Mouse (Mus musculus): ENCODE measurements around the gene Rhd. TPM values are rescaled to one million over a fixed set of nuclear protein-coding genes. Genes with fewer than 3 reads are reported as not detected.

Rhd gene
- polyA plus RNA-seq, 2 experiments = 260 to 576 TPM

GRCm38 (mm10) chr4:134855371-134855770, 9.0 kb upstream of the Rhd start:
- H3K9me3 ChIP-seq (ENCODE audit: control insufficient read depth, low read length) = no peaks in the 10 kb centered on the region
- H3K4me3 ChIP-seq (ENCODE audit: insufficient read depth in 1 of 2, low read depth in 2 of 2, low read length in 2 of 2) = no peak overlapping the region
- H3K36me3 ChIP-seq (replicated peaks; ENCODE audit: control insufficient read depth, insufficient read depth, low read depth) = no peaks in the 10 kb centered on the region
- H3K9ac ChIP-seq (replicated peaks) = no peak overlapping the region
- peaks cover 11 to 27% of the 10 kb centered on the region in 2 experiments for H3K4me1 ChIP-seq (replicated peaks; ENCODE audit: control insufficient read depth in 2 of 2, insufficient read depth in 2 of 2, low read length in 1 of 2)
- ATAC-seq (ENCODE audit: insufficient read depth) (no peak), DNase-seq (ENCODE audit: low read depth in 3 of 3, low spot score in 3 of 3) (no peak)
- H3K27ac ChIP-seq = no peak overlapping the region
- 64% methylated on average over 3 of the region's 3 CpGs for WGBS (ENCODE audit: insufficient replicate concordance)
- TF ChIP-seq CTCF (IDR thresholded peaks at IDR 0.05; ENCODE audit: low read depth) (no peak), EP300 (IDR thresholded peaks at IDR 0.05; ENCODE audit: low read depth) (no peak)
- H3K27me3 ChIP-seq (ENCODE audit: control insufficient read depth, insufficient read depth, low read length) = no peaks in the 10 kb centered on the region; the same call in 1 of the 2 replicates
- no peak overlapping the region for H3K4me2 ChIP-seq (ENCODE audit: low read depth)

DNA sequence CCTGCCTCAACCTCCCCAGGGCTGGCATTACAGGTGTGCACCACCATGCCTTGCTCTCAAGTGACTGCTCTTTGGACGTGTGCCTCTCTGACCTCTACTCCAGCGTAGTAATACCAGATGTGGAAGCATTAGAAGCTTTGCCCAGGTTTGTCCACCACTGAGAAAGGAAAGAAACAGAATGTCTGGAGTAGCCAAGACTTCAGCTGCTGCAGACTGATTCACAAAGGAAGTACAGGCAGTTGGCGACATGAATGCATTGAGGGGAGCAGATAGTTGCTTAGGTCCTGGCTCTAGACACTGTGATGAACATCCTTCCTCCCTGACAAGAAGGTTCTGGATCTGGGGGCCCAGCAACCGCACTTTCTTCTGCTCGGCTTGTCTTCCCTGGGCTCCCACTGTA, 8.3 kb upstream of the Rhd start:
- H3K9ac ChIP-seq (replicated peaks) = peak overlapping the region; percentile 9; the same call in 1 of the 2 replicates
- TF ChIP-seq CTCF (IDR thresholded peaks at IDR 0.05; ENCODE audit: low read depth) = no peak
- no peak for TF ChIP-seq EP300 (IDR thresholded peaks at IDR 0.05; ENCODE audit: low read depth)

GRCm38 (mm10) chr4:134856501-134856900, 7.8 kb upstream of the Rhd start:
- no peak for DNase-seq (ENCODE audit: low read depth in 3 of 3, low spot score in 3 of 3)
- no peak for TF ChIP-seq CTCF (IDR thresholded peaks at IDR 0.05; ENCODE audit: low read depth)
- TF ChIP-seq EP300 (IDR thresholded peaks at IDR 0.05; ENCODE audit: low read depth) = no peak
- no peak overlapping the region for H3K4me3 ChIP-seq (ENCODE audit: insufficient read depth in 1 of 2, low read depth in 2 of 2, low read length in 2 of 2)
- ATAC-seq (ENCODE audit: insufficient read depth) = no peak
- H3K4me2 ChIP-seq (ENCODE audit: low read depth) = no peak overlapping the region
- WGBS (ENCODE audit: insufficient replicate concordance) = 49% methylated on average over 5 of the region's 5 CpGs
- H3K36me3 ChIP-seq (replicated peaks; ENCODE audit: control insufficient read depth, insufficient read depth, low read depth) = no peaks in the 10 kb centered on the region
- no peaks in the 10 kb centered on the region for H3K9me3 ChIP-seq (ENCODE audit: control insufficient read depth, low read length)
- H3K27ac ChIP-seq = no peak overlapping the region
- no peaks in the 10 kb centered on the region; the same call in 1 of the 2 replicates for H3K27me3 ChIP-seq (ENCODE audit: control insufficient read depth, insufficient read depth, low read length)
- H3K9ac ChIP-seq (replicated peaks) = no peak overlapping the region
- H3K4me1 ChIP-seq (replicated peaks; ENCODE audit: control insufficient read depth in 2 of 2, insufficient read depth in 2 of 2, low read length in 1 of 2) = peaks cover 11 to 26% of the 10 kb centered on the region in 2 experiments

More for the DNA sequence above, 8.3 kb upstream of the Rhd start:
- Histone ChIP-seq H3K4me1 (replicated peaks; ENCODE audit: control insufficient read depth in 2 of 2, insufficient read depth in 2 of 2, low read length in 1 of 2) (peaks cover 11 to 26% of the 10 kb centered on the region in 2 experiments), H3K4me2 (ENCODE audit: low read depth) (no peak overlapping the region), H3K4me3 (ENCODE audit: insufficient read depth in 1 of 2, low read depth in 2 of 2, low read length in 2 of 2) (no peak overlapping the region), H3K36me3 (replicated peaks; ENCODE audit: control insufficient read depth, insufficient read depth, low read depth) (no peaks in the 10 kb centered on the region), H3K27me3 (ENCODE audit: control insufficient read depth, insufficient read depth, low read length) (no peaks in the 10 kb centered on the region; the same call in 1 of the 2 replicates), H3K9me3 (ENCODE audit: control insufficient read depth, low read length) (no peaks in the 10 kb centered on the region), H3K27ac (no peak overlapping the region)
- ATAC-seq (ENCODE audit: insufficient read depth) = no peak
- DNase-seq (ENCODE audit: low read depth in 3 of 3, low spot score in 3 of 3) = no peak
- 52% methylated on average over 5 of the region's 5 CpGs for WGBS (ENCODE audit: insufficient replicate concordance)

GRCm38 (mm10) chr4:134858494-134858893, 5.8 kb upstream of the Rhd start:
- WGBS (ENCODE audit: insufficient replicate concordance) = 81% methylated on average over 4 of the region's 4 CpGs
- Histone ChIP-seq H3K9me3 (ENCODE audit: control insufficient read depth, low read length) (no peaks in the 10 kb centered on the region), H3K36me3 (replicated peaks; ENCODE audit: control insufficient read depth, insufficient read depth, low read depth) (no peaks in the 10 kb centered on the region), H3K9ac (replicated peaks) (no peak overlapping the region), H3K27ac (no peak overlapping the region), H3K4me1 (replicated peaks; ENCODE audit: control insufficient read depth in 2 of 2, insufficient read depth in 2 of 2, low read length in 1 of 2) (peaks cover 19 to 31% of the 10 kb centered on the region in 2 experiments), H3K4me3 (ENCODE audit: insufficient read depth in 1 of 2, low read depth in 2 of 2, low read length in 2 of 2) (no peak overlapping the region), H3K27me3 (ENCODE audit: control insufficient read depth, insufficient read depth, low read length) (no peaks in the 10 kb centered on the region; the same call in 1 of the 2 replicates), H3K4me2 (ENCODE audit: low read depth) (no peak overlapping the region)
- DNase-seq (ENCODE audit: low read depth in 3 of 3, low spot score in 3 of 3) (no peak), ATAC-seq (ENCODE audit: insufficient read depth) (no peak)
- TF ChIP-seq EP300 (IDR thresholded peaks at IDR 0.05; ENCODE audit: low read depth) (no peak), CTCF (IDR thresholded peaks at IDR 0.05; ENCODE audit: low read depth) (no peak)

DNA sequence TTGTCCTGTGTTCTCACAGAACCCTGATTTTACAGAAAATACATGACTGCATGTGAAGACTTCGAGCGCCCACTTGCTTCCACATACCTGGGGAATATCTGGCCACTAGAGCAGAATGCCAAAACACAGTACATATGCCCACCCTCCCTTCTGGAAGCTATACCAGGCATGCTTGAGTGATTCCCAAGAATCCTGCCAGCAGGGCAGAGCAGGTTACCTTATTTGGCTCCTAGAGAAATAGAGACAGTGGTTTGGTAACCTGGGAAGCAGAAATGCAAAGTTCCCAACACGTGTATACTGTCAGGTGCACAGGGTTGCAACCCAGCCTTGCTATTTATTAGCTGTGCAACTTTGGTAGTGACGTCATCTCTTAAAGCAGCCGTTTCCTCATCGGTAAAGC, 2.5 kb upstream of the Rhd start:
- Histone ChIP-seq H3K4me2 (ENCODE audit: low read depth) (no peak overlapping the region), H3K27me3 (ENCODE audit: control insufficient read depth, insufficient read depth, low read length) (no peaks in the 10 kb centered on the region), H3K27ac (no peak overlapping the region; the same call in 1 of the 2 replicates), H3K9ac (replicated peaks) (no peak overlapping the region), H3K9me3 (ENCODE audit: control insufficient read depth, low read length) (no peaks in the 10 kb centered on the region), H3K4me3 (ENCODE audit: insufficient read depth in 1 of 2, low read depth in 2 of 2, low read length in 2 of 2) (no peak overlapping the region), H3K36me3 (replicated peaks; ENCODE audit: control insufficient read depth, insufficient read depth, low read depth) (peaks cover 12% of the 10 kb centered on the region), H3K4me1 (replicated peaks; ENCODE audit: control insufficient read depth in 2 of 2, insufficient read depth in 2 of 2, low read length in 1 of 2) (peaks cover 12 to 18% of the 10 kb centered on the region in 2 experiments)
- TF ChIP-seq CTCF (IDR thresholded peaks at IDR 0.05; ENCODE audit: low read depth) (no peak), EP300 (IDR thresholded peaks at IDR 0.05; ENCODE audit: low read depth) (no peak)
- DNase-seq (ENCODE audit: low read depth in 3 of 3, low spot score in 3 of 3) (no peak), ATAC-seq (ENCODE audit: insufficient read depth) (no peak)
- whole genome bisulfite sequencing (ENCODE audit: insufficient replicate concordance) = 69% methylated on average over 6 of the region's 6 CpGs
